Mouse (Mus musculus) retina, adult 2 months (tissue): Measurements from ENCODE around the gene Cuzd1.

Experiments used
- DNase-seq: peaks from one replicate; pipeline ENCODE4 v3.0.0-alpha.2; 2012; ENCODE audit warnings: low read depth, low spot score

The Cuzd1 gene

DNA sequence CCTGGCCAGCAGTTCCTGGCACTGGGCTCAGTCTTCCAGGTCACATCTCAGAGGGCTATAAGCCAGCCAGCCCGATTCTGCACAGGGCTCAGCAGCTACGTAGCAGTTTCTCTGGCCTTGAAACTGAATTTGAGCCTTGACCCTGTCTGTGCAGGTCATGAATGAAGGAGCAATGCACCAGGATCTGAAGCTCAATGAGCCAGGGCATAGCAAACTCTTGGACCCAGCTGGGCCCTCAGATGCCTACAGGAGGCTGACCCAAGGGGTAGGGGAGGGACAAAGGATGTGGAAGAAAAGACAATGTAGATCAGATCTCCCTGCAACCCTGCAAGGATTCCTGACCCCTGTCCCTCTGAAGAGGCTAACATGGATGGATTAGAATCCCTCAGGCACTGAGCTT lies at the start of gene Cuzd1:
TSS of gene Cuzd1 (minus strand) at position 101 of the 400 bp plus-strand sequence.
- DNase-seq: no peak

DNA sequence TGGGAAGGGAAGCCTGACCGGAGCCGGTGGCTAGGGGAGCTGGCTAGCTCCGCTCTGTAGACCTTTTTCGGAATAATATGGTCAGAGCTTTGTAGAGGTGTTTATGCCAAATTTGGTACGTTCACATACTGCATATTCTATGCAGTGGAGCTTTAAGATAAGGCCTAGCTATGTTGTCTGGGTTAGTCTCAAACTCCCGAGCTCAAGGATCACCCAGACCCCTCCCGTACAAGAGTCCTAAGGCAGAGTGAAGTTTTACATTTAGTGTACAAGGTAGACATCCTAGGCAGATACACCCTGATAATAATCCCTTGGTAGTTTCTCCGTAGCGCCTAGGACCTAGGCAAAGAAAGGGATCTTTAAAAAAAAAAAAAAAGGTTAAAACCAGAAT lies 49.4 kb upstream of the Cuzd1 start:
- DNase-seq: no peak

DNA sequence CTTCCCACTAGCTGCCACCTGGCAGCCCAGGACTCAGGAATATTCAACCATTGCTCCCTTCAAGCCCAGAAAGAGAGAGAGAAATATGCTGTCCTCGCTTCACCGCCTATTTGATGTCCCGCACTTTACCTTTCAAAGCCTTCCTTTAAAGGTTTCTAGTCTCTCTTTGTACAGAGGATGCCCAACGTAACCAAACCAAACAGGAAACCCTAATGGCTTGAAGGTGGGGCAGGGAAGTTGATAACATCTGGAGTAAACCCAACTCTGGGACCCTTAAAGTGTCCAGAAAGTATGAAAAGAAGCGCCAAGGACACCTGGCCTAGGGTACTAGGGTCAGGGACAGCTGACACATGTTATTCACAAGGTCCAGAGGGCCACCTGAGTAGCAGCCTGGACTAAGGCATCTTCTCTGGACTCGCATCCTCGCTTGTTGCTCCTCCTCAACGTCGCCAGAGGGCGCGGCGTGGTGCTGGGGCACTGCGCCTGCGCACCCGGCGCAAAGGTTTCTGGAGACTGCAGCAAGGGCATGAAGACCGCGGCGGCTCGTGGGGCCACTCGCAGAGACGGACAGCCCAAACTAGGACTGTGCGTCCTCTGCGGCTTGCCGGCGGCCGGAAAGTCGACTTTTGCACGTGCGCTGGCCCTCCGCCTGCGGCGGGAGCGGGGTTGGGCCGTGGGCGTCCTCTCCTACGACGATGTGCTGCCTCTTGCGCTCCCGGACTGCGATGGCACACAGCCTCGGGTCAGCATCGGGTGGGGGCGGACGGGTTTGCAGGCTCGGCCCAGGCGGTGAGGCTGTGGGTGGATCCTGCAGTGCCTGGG lies 48.8 kb upstream of the Cuzd1 start, which contains the start of gene Pstk:
TSS of gene Pstk (plus strand) at position 494 of the 822 bp plus-strand sequence.
- peak; percentile 77 for DNase-seq

DNA sequence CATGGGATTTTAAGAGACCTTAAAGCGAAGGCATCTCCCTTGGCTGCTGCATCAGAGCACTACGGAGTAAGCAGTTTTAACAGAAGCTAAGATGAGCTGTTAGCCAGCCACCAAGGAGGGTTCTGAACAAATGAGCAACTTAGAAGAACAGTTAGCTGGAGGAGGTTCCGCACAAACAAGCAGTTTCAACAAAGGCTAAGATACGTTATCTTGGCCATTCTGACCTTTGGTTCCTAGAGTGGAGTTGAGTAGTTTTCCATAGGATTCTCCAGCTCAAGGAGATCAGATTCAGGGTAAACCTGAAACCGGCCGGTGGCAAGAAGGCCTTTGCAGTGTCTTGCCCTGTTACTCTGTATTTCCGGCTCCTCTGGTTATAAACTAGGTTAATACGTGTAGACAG lies 42.0 kb upstream of the Cuzd1 start:
- no peak for DNase-seq

DNA sequence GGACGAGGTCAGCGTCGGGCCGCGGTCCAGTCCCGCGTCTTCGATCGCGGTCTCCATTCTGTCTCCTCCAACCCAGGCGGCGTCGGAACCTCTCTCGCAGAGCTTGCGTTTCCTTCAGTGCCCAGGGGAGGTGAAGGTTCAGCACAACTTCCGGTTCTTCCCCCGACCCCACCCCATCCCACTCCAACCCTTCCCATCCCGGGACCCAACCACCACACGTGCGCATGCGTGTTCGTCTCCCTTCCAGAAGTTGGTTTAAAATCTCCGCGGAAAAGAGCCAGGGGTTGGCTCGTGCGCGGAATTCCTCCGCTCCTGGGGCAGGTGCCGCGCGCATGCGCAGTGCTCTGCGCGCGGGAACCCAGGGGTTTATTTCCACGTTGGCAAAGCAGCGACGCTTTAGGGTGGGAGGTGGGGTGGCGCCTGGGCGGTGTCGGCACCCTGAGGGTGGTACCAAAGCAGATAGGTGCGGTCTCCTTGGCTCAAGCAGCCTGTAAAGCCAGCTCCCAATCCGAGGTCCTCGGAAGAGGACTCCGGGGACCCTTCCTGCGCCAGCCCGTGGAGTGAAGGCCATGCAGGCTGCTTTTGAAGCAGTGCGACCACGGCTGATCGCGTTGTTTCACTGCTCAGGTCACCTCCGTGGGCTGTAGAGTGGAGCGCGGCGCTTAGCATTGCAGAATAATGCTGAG lies 40.7 kb upstream of the Cuzd1 start, which contains the start of gene 2310057M21Rik:
TSS of gene 2310057M21Rik (minus strand) at position 145 of the 686 bp plus-strand sequence.
- DNase-seq: peak; percentile 96

DNA sequence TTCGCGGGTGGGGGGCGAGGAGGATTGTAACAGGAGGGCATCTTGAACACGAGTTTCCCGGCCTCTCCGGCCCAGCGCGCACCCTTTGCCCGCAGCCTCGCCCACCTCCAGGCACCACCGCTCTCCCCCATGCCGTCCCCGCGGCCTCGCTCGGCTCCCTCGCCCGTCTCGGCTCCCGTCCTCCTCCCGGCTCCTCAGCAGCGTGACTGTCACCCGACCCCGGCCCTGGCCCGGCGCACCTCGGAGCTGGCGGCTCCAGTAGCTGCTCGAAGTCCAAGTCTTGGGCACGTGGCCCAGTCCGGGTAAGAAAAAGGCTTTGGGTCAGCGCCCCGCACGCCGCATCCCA lies 40.1 kb upstream of the Cuzd1 start:
- DNase-seq: no peak

DNA sequence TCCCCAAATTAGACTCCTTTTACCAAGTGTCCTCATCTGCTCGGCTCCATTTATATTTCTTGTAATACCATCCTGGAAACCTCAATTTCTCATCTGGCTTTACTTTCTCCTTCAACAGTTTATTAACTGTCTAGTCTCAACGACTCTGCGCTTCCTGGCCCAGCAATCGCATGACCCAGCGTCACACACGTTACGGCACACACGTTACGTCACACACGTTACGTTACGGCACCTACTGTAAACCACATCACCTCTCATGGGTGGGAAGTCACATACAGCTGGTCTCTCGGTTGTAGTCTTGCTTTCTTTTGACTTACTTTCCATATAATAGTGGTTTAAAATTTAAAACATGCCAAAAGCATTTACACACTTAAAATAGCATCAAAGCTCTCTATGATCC lies 34.0 kb upstream of the Cuzd1 start:
- no peak for DNase-seq

DNA sequence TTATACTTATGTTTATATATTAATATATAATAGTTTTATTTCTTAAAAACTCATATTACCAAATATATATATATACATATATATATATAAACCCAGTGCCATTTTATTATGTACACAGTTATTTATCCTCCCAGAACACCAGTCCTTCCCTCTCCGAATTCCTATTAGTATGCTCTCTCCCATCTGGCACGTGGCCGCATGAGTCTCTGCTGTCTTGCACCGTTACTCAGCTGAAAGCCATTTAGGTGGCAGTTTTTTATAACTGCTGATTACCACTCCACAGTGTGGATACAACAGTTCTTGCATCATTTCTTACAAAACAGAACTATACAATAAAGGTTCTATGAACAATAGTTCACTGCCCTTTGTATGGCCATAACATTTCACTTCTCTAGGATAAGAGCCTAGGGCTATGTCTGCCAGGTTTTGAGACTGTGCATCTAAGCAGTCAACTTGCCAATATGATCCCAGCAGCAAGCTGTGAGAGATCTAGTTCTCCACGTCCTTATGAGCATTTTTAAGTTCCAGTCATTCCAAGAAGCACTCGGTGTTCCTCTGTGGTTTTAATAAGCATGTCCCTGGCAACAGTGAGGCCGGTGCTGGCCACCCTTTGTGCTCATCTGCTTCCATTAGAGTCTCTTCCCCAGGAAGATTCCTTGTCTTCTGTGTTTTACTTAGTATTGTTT lies 23.9 kb upstream of the Cuzd1 start:
- DNase-seq: no peak

DNA sequence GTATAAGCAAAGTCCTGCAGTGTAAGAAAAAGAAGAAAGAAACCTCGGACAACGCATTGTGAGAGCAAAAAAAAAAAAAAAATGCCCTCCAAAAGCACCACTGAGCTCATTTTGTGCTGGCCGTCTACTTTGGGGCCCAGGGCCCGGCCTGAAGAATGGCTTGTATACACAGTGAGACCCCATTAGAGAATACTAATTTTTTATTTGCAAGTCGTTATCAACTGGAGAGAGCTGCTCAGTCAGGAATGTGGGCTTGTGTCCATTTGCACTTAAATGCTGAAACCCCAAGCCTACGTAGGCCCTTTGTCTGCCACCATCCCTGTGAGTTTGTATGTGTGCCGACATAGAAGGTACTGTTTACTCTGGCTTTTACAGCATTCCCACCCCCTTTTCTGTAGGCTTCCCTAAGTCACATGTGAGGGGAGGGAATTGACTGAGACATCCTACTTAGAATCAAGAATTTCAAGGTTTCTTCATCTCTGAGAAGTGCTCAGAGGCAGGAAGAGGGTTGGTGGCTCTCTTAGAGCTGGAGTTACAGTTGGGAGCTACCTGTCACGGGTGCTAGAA lies 15.5 kb upstream of the Cuzd1 start:
- no peak for DNase-seq

DNA sequence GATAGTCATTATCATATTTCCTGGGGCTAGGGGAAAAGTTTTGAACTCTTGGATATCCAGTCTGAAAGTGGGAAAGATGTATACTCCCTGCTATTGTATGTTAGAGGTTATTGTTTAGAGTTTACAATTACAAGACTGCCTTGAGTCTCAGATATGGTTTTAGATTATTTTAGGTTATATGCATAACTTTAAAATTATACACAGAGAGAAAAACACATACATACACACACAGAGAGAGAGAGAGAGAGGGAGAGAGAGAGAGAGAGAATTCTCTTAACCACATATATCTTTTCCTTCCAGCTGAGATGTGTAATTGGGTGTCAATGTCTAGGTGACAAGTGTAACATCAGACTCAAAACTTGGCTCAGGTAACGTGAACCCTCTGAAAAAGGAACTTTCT lies 11.5 kb upstream of the Cuzd1 start, which contains the start of gene Fam24a:
TSS of gene Fam24a (plus strand) at position 301 of the 400 bp plus-strand sequence.
- DNase-seq: no peak

DNA sequence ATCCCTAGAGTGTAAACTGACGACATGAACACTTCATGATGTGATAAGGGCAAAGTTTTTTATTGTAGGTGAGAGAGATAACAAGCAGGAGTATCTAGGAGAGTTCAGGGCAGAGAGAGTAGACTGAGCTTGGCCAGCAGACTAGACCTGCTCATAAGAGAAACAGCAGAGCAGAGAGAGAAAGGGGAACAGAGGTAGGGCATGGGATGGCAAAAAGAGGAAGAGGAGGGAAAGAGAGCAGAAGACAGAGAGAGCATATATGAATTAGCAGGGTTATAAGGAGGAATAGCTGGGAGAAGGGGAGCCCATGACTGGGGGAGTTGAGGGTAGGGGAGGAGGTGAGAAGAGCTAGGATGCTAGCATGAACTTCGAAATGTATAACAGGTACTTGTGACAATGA lies 9.6 kb upstream of the Cuzd1 start:
- no peak for DNase-seq

DNA sequence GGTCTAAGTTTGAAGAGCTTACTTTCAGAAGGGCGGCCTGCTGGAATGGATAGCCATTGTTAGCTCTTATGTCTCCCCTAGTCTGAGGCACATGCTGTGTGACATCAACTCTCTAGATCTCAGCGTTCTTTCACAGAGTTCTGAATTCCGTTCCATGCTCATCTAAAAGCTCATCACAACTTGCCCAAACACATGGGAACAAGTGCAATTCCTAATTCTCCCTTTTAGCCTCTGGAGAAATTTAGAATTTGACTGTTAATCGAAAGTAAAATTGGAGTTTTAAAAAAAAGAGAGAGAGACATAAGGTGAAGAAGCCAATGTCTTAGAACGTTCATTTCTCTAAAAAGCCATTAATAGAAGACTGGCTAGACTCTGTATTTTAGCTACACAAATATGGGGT lies 7.3 kb upstream of the Cuzd1 start, which contains the start of gene Fam24b:
TSS of gene Fam24b (minus strand) at position 101 of the 400 bp plus-strand sequence.
- DNase-seq: no peak

DNA sequence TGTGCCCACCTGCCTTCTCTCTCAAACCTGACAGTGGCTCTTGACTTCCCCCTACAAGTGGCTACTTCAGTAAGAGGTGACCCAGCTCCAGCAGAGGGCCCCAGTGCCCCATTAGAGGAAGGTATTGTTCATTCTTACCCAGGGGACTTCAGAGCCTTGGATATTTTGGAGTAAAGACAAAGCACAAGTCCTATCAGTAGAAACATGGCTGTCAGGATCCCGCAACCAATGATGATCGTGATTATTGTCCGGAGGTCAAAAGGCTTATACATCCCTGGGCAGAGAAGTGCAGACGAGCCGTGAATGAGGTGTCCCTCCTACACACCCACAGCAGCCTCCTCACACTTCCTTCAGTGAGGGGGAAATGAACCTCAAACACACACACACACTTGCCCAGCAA lies 5.0 kb upstream of the Cuzd1 start:
- no peak for DNase-seq

DNA sequence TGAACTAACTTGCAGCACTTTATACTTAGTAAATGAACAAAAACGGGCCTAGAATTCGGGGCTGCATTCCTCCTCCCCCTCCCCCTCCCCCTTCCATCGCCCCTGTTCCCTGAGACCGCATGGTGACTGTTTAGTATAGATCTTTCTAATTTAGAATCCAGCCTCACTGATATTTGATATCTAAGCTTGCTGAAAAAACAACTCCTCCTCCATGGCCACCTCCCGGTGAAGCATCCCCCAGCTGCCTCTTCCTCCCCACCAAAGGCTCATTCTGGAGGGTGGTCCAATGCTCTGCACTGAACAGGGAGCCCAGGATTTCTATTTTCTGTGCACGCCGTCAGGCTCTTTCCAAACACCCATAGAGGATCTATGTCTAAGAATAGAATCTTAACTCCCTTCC lies 3.8 kb downstream of the Cuzd1 start:
- no peak for DNase-seq

DNA sequence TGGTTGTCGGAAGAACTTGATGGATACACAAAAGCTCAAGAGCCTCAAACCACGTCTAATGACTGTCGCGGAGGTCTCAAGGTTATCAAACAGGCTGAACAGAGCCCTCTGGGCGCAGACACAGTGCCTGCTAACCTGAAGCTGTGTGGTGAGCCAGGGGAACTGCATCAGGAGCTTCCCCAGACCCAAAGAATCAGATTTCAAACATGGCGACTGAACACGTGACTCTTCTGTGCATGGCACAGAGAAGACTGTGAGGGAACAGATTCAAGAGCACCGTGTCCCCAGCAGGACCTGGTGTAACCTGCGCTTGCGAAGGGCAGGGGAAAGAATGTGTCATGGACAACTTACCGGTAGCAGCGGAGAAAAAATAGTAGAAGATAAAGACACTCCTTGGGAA lies 4.5 kb downstream of the Cuzd1 start:
- DNase-seq: no peak

DNA sequence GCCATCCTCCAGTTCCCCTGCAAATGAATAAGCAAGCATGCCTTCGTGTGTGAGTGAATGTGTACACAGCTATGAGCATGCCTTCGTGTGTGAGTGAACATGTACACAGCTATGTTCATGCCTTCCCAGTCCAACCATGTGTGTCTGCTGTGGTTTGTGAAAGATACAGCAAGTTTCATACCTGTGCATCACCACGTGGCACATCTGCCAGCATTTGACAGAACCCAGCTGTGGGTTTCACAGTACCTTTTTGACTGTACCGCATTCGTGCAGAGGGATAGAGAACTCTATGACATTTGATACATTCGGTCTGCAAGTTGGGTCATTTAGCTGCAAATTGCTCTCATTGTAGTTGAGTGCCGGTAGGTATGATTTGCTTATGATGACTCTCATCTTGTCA lies 7.6 kb downstream of the Cuzd1 start:
- DNase-seq: no peak

DNA sequence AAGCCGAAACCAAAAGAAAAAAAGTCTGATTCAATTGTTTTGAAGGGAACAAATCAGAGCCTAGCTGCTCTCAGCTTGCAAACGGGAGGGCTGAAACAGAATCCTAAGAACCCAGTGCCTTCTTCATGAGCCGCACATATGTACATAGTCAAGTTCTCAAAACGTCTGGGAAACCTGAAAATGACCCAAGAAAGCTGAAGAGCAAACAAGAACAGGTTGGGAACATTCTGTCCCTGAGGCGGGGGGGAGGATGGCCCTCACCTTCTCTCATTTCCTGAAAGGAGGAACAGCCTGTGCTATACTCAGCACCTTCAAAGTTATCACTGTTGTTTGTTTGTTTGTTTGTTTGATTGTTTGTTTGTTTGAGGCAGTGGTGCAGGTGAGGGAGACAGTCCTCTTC lies 15.4 kb downstream of the Cuzd1 start:
- no peak for DNase-seq

DNA sequence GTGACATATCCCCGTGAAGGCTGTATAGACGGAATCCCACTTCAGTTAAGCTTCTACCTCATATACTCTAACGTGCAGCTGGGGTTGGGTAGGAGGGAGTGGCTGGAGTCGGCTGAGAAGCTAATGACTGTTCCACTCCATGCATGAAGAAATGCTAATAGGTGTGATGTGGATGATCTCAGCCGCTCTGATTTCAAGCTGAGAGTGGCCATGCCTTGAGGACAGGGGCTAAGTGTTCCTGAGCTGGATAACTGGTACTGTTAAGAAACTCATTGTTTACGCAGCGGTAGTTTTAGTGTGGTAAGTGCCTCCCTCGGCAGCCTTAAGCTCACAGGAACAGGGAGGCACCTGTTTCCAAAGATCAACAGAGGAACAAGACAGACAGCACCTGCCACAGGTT lies 18.8 kb downstream of the Cuzd1 start:
- DNase-seq: no peak

DNA sequence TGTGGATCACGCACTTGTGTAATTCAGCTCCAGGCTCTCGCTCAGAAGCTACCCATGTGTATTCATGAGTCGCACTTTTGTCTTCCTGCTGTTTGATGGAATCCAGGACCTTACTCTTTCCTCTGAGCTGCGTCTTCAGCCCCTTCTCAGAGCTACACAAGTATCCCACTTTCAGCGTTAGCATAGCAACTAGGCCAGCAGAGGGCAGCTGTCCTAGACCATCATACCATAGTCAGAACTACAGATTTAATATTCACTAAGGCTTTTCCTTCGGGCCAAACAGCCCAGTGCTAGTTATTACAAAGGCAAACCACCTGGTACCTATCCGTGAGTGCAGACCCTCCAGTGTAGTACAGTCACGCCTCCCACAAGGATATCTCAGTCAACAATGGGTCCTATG lies 24.9 kb downstream of the Cuzd1 start:
- no peak for DNase-seq

DNA sequence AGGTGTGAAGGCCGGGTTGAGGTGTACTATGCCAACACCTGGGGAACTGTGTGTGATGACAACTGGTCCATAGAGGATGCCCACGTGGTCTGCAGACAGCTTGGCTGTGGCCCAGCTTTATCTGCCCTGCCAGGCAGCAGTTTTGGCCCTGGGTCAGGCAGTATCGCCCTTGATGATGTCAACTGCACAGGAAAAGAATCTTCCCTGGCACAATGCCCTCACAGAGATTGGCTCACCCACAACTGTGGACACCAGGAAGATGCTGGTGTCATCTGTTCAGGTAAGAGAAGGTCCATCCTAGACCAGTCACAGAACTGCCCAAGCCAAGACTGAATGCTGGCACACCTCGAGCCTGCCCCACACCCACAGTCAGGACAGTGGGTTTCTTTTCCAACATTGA lies 56.2 kb downstream of the Cuzd1 start:
- DNase-seq: no peak

DNA sequence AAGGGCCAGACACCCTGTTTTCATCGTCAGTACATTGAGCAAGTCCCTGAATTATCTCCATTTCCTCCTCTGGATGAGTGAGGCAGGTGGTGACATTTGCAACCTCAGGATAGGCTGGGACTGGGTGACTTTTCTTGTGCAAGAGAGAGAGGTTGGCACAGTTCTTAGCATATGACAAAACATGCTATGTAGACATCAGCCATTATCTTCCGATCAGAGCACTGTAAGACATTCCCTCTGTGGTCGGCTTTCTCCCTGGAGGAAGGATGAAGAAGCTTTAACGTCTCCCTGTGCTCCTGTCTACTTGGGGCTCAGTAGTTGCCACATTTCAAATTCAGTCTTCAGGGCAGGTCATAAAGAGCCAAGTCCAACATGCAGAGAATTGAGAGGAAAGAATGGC lies 57.8 kb downstream of the Cuzd1 start:
- no peak for DNase-seq

DNA sequence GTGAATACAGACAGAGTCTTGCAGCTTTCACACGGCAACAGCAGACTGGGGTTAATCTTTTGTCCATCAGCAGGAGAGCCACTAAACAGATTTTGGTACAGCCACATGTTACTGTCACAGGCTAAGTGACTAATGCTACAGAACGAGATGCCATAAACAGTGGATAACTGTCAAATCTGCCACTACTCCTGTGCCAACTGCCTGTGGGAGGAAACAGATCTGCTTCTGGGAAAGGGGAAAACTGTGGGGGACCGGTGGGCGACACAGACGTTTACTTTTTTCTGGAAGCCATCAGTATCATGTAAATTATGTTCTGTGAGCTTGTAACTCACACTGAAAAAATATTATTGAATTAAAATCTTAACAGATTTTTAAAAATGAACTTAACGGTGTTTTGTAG lies 61.1 kb downstream of the Cuzd1 start:
- no peak for DNase-seq
